Mouse (Mus musculus) leukemia stem cell, adult 10-12 weeks (primary cell): ENCODE data around the gene Ino80d. TPM values are rescaled to one million over a fixed set of nuclear protein-coding genes. Genes with fewer than 3 reads are reported as not detected.

Experiments used
- polyA plus RNA-seq: library from polyadenylated mRNA; stranded (reverse); fragments of >175 nt; gene quantifications from 2 replicates; pipeline ENCODE4 v1.2.3, GENCODE M21; 2012; ENCODE audit warnings: low replicate concordance

Gene Ino80d
- polyA plus RNA-seq = 4.9 and 5.7 TPM in 2 replicates

DNA sequence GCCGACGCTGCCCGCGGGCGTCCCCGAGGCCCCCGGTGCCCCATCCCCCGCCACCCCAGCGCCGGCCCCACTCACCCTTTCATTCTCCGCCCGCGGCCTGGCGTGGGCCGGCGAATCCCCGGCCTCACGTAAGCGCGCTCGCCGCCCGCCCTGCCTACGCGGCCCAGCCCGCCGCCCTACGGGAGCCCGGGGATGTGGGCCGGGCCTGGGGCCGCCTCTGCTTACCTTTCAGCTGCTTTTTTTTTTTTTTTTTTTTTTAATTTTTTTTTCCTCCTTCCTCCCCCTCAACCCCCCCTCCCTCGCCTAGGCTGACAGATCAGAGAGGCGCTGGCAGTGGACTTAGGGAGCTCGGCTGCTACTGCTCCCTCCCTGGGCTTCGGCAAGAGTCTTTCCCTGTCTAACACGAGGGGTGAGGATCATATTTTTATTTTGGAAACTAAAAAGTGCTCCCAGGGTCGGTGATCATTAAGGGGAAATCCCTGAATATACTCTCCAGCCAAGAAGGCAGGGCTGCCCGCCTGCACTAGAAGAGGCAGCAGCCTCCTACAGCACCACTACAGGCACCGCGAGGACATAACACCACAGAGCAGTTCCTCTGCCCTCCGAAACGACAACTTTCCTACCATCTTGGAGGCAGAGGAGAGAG, at the start of gene Ino80d:
TSS of gene Ino80d (minus strand) at position 532 of the 646 bp plus-strand sequence.

Other genes starting within 250 kb of the Ino80d start
- gene Eef1b2, start 62.2 kb upstream of the Ino80d start, polyA plus RNA-seq = 26.3 and 375 TPM in 2 replicates
- gene Ndufs1, start 62.2 kb upstream of the Ino80d start, polyA plus RNA-seq = 7.0 and 47.8 TPM in 2 replicates
- not detected in 2 replicates for gene Gpr1, start 99.9 kb upstream of the Ino80d start, polyA plus RNA-seq
- gene Zdbf2, start 158.6 kb upstream of the Ino80d start, polyA plus RNA-seq = not detected in 2 replicates